Mouse (Mus musculus): ENCODE results near the gene Cdc42bpg. TPM values are rescaled to one million over a fixed set of nuclear protein-coding genes. Genes with fewer than 3 reads are reported as not detected.
"Not testable (repeated sequence)": the region's sequence is repeated elsewhere in the genome, so short reads cannot be mapped to it uniquely, and the experiment has no call there.

The Cdc42bpg gene
- total RNA-seq, 1 experiment from 2014 or later = 2.9 TPM

DNA sequence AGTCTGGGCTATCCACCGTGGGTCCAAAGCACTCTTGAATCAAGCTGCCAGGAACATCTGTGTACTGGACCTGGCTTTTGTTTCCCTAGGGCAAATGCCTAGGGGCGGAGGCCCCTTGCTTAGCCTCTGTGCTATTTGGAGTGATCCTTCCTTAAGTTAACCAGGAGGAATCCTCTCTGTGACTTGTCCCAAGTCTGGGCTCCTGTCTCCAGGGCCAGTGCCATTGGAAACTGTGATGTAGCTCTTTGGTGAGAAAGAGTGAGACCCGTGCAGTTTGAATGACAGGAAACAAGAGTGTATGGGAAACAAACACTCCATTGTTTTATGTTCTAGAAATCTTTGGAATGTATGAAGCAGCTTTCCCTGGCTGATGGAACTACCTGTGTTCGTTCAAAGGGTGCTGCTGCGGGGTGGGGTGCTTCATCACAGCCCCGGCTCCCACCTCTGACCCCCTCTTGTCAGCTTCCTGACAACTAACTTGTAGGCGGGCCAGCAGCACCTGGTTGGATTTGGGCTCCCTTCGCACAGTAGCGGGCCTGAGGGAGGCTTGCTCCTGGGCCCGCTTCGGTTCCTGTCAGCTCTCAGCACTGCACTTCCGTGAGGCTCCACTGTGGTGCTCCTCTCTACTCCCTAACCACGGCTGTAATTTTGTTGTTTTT lies 17.9 kb upstream of the Cdc42bpg start:
- no peak for ATAC-seq (replicated peaks in 1 of 2; ENCODE audit: insufficient read depth in 1 of 2, low FRiP score in 2 of 2, low TSS enrichment in 1 of 2, low read depth in 1 of 2, poor library complexity in 2 of 2, severe bottlenecking in 2 of 2)

DNA sequence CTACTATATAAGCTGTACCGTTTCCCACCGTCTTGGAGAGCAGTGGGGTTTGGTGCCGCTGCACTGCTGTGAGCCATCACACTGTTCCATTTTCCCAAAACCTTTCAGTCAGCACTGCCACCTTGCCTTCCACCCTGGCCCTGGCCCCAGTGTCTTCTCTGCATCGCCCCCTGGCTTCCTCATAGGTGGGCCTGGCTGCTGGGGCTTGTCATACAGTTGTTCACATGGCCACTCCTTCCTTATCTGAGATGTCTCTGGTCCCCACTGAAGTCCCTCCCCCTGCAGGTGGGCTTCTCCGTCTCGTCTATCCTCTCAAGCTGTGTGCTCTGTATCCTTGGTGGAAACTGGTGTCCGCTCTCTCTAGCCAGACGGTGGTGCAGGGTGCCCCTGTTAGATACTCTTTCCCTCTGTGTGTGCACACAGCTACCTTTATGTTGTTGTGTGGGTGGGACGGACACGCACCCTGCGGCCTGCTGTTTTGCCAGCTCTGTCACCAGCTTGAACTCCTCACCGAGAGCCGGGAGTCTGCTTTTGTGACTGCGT lies 16.5 kb upstream of the Cdc42bpg start:
- no peak for ATAC-seq (replicated peaks in 1 of 2; ENCODE audit: insufficient read depth in 1 of 2, low FRiP score in 2 of 2, low TSS enrichment in 1 of 2, low read depth in 1 of 2, poor library complexity in 2 of 2, severe bottlenecking in 2 of 2)

GRCm38 (mm10) chr19:6290720-6291116 lies 15.5 kb upstream of the Cdc42bpg start:
- not testable (repeated sequence) for ATAC-seq (replicated peaks in 1 of 2; ENCODE audit: insufficient read depth in 1 of 2, low FRiP score in 2 of 2, low TSS enrichment in 1 of 2, low read depth in 1 of 2, poor library complexity in 2 of 2, severe bottlenecking in 2 of 2)

- ATAC-seq (replicated peaks in 1 of 2; ENCODE audit: insufficient read depth in 1 of 2, low FRiP score in 2 of 2, low TSS enrichment in 1 of 2, low read depth in 1 of 2, poor library complexity in 2 of 2, severe bottlenecking in 2 of 2) = no peak
Measured at GRCm38 (mm10) chr19:6291117-6291781, 15.0 kb upstream of the Cdc42bpg start.

DNA sequence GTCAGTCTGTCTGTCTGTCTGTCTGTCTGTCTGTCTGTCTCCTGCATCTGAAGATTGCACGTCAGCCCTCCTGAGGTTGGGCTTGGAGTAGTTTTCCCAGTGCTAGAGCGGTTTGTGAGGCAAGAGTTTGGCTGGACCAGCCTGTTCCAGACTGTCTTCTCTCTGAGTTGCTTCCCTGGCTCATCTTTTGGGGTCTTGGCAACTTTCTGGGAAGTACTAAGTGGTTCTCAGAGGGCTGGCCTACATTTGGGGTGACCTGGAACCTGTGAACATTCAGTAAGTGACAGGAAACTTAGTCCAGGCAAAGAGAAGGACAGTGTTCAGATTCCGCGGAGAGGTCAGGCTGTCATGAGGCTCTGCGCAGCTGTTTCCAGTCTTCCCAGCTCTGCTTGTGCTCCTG lies 14.0 kb upstream of the Cdc42bpg start:
- no peak for ATAC-seq (replicated peaks in 1 of 2; ENCODE audit: insufficient read depth in 1 of 2, low FRiP score in 2 of 2, low TSS enrichment in 1 of 2, low read depth in 1 of 2, poor library complexity in 2 of 2, severe bottlenecking in 2 of 2)

- no peak for ATAC-seq (replicated peaks in 1 of 2; ENCODE audit: insufficient read depth in 1 of 2, low FRiP score in 2 of 2, low TSS enrichment in 1 of 2, low read depth in 1 of 2, poor library complexity in 2 of 2, severe bottlenecking in 2 of 2)
Measured at GRCm38 (mm10) chr19:6294301-6294700, 12.0 kb upstream of the Cdc42bpg start.

GRCm38 (mm10) chr19:6296551-6297210 lies 9.6 kb upstream of the Cdc42bpg start:
- no peak for ATAC-seq (replicated peaks in 1 of 2; ENCODE audit: insufficient read depth in 1 of 2, low FRiP score in 2 of 2, low TSS enrichment in 1 of 2, low read depth in 1 of 2, poor library complexity in 2 of 2, severe bottlenecking in 2 of 2)

- peak; percentile 65 to 67 for ATAC-seq (replicated peaks in 1 of 2; ENCODE audit: insufficient read depth in 1 of 2, low FRiP score in 2 of 2, low TSS enrichment in 1 of 2, low read depth in 1 of 2, poor library complexity in 2 of 2, severe bottlenecking in 2 of 2)
Measured at GRCm38 (mm10) chr19:6297641-6298040, 8.6 kb upstream of the Cdc42bpg start.

DNA sequence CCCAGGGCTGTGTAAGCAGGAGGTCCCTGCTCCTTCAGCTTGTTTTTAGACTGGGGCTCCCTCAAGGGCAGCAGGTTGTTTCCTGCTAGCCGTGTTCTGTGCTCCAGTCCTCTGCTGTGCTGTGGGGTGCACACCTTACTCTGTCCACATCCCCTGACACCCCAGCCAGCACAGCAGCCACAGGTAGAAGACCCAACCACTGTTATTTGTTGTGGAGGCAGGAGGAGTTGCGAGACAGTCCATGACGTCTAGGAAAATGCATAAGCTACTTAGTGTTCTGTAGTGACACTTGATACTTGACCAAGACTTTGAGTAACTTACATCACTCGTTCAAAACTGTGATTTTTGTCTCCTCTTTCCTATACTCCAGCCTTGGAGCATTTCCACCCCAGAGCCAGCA lies 7.3 kb upstream of the Cdc42bpg start:
- ATAC-seq (replicated peaks in 1 of 2; ENCODE audit: insufficient read depth in 1 of 2, low FRiP score in 2 of 2, low TSS enrichment in 1 of 2, low read depth in 1 of 2, poor library complexity in 2 of 2, severe bottlenecking in 2 of 2) = no peak

- peak in 1 of 2 experiments; percentile 30; a peak in 1 of 4 replicates for ATAC-seq (replicated peaks in 1 of 2; ENCODE audit: insufficient read depth in 1 of 2, low FRiP score in 2 of 2, low TSS enrichment in 1 of 2, low read depth in 1 of 2, poor library complexity in 2 of 2, severe bottlenecking in 2 of 2)
Measured at GRCm38 (mm10) chr19:6299450-6300267, 6.6 kb upstream of the Cdc42bpg start.

GRCm38 (mm10) chr19:6300402-6300841 lies 5.8 kb upstream of the Cdc42bpg start:
- no peak for ATAC-seq (replicated peaks in 1 of 2; ENCODE audit: insufficient read depth in 1 of 2, low FRiP score in 2 of 2, low TSS enrichment in 1 of 2, low read depth in 1 of 2, poor library complexity in 2 of 2, severe bottlenecking in 2 of 2)

DNA sequence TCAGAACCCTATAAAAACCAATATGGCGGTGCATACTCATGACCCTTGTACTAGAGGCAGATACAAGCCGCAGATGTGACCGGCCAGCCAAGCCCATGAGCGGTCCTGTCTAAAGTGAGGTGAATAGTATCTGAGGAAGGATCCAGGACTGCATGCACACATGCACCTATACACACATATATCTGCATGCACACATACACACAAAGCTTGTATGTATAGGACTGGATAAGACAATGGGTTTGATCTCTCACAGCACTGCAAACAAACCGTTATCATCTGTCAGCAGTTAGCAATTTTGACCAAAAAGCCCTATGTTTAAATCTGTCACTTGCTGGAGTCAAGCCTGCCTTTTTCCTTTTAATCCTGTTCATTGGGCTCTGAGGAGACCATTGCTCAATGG lies 4.1 kb upstream of the Cdc42bpg start:
- no peak for ATAC-seq (replicated peaks in 1 of 2; ENCODE audit: insufficient read depth in 1 of 2, low FRiP score in 2 of 2, low TSS enrichment in 1 of 2, low read depth in 1 of 2, poor library complexity in 2 of 2, severe bottlenecking in 2 of 2)

DNA sequence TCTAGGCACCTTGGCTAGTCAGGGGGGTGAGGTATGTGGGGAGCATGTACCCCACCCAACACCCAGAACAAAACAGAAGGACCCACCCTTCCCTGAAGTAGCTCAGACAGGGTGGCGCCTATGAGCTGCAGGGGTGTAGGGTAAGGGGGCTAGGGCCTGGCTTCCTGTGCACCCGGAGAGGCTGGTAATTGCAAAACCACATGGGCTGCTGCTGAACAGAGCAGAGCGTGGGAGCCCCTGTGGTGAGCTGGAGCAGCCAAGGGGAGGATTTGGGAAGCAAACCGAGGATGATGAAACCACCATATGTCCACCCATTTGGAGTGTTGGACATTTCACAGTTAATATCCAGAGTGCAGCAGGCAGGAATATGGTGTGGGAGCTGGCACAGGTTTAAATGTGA lies 3.7 kb upstream of the Cdc42bpg start:
- ATAC-seq (replicated peaks in 1 of 2; ENCODE audit: insufficient read depth in 1 of 2, low FRiP score in 2 of 2, low TSS enrichment in 1 of 2, low read depth in 1 of 2, poor library complexity in 2 of 2, severe bottlenecking in 2 of 2) = no peak

DNA sequence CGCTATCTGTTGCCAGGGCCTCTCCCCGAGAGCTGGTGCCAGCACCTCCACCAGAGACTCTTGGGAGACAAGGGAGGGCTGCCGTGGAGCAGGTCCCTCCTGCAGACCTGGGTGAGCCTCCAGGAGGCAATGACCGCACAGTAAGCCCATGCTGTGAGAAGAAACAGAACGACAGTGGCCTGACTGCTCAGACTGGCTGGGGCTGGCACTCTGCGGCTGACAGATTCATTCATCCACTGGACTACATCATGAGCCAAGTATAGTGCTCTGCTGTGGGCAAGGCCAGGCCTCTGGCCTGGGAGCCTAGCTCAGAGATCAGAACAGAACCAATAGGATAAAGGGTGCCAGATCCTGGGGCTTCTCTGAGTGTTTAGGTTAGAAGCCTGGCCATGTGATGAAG lies 2.4 kb upstream of the Cdc42bpg start:
- ATAC-seq (replicated peaks in 1 of 2; ENCODE audit: insufficient read depth in 1 of 2, low FRiP score in 2 of 2, low TSS enrichment in 1 of 2, low read depth in 1 of 2, poor library complexity in 2 of 2, severe bottlenecking in 2 of 2) = no peak

DNA sequence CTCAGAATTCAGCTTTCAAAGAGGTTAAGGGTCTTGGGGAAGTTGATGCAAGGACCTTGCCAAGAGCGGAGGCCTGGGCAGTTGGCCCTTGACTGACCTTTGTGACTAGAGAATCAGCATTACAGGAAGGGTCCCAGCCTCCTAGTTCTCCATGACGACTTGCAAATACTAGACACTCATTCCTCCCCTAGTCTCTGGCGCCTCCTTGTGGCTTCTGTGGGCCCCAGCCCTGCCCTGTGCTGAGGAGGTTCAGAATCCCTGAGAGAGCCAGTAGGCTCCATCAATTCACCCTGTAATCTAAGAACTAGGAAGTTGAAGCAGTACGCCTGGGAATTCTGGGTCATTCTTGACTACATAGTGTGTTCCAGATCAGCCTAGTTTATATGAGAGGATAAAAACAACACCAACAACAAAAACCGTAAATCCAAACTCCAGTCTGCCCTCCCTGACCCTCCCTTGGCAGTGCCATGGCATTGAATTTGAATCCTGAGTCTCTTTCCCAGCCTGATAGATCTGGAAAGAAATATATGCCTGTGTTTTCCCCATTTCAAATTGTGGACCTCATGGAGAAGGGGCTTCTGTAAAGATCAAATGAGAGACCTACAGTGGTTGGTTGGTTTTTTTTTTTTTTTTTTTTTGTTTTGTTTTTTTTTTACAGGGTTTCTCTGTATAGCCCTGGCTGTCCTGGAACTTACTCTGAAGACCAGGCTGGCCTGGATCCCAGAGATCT lies 1.3 kb upstream of the Cdc42bpg start:
- peak; percentile 61 to 70 for ATAC-seq (replicated peaks in 1 of 2; ENCODE audit: insufficient read depth in 1 of 2, low FRiP score in 2 of 2, low TSS enrichment in 1 of 2, low read depth in 1 of 2, poor library complexity in 2 of 2, severe bottlenecking in 2 of 2)

- ATAC-seq (replicated peaks in 1 of 2; ENCODE audit: insufficient read depth in 1 of 2, low FRiP score in 2 of 2, low TSS enrichment in 1 of 2, low read depth in 1 of 2, poor library complexity in 2 of 2, severe bottlenecking in 2 of 2) = no peak
Measured at GRCm38 (mm10) chr19:6305517-6306115, 640 bp upstream of the Cdc42bpg start.

Measured in hematopoietic stem cell, adult 5-6 weeks (primary cell).